Mouse (Mus musculus) hindlimb bud, embryonic 11.5 days (tissue): ENCODE data around the gene Rictor.

Experiments
- DNase-seq: peaks from one replicate; pipeline ENCODE4 v3.0.0-alpha.2; 2012; ENCODE audit warnings: low read depth, low spot score; ENCODE audit errors: extremely low spot score

Rictor gene

DNA sequence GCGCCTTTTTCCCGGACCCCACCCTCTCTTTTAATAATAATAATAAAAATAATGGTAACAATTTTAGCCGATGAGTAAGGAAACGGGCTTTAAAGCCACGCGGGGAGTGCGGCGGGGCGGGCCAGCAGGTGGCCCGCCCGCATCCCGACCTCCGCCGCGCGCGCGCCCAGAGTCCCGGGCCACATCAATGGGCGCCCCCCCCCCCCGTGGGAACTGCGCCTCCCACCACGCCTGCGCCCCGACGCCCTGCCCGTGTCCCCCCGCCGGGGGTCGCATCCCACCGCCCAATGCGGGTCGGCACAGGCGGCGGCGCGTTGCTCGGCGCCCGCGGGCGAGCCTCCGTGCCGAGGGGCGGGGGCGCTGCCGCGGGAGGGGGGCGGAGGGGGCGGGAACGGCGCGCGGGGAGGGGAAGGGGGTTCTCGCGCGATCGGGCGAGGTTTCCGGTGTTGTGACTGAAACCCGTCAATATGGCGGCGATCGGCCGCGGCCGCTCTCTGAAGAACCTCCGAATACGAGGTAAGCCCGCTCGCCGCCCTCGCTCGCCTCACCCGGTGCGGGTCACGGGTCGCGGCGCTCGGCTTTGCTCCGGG is at the start of gene Rictor:
Rictor (plus strand) TSS at position 444 of the 590 bp plus-strand sequence.
- DNase-seq, result no peak

DNA sequence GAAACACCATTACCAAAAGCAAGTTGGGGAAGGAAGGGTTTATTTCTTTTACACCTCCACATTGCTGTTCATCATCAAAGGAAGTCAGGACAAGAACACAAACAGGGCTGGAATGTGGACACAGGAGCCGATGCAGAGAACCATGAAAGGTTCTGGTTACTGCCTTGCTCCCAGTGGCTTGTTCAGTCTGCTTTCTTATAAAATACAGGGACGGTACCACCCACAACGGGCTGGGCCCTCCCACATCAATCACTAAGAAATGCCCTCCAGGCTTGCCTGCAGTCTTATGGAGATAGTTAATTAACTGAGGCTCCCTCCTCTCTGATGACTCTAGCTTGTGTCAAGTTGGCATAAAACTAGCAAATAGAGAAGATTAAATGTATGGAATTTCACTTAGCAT is 46.2 kb upstream of the Rictor start:
- no peak for DNase-seq

DNA sequence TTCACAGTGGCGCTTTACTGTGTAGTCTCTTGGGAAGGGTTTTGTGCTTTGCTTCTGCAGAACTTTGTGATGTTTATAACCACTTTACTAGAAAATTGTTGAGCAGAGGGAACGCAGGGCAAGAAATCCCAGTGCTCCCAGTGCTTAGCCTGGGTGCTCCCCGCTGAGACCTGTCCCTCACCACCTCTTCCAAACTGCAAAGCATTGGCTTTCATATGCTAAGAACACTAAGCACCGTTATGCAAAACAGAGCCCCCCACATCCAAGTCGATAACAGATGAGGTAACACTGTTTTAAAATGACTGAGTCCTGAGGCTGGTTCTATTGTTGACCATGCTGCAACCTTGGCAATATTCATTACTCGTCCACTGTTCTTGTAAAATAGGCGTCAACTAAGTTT is 44.2 kb upstream of the Rictor start:
- no peak for DNase-seq

DNA sequence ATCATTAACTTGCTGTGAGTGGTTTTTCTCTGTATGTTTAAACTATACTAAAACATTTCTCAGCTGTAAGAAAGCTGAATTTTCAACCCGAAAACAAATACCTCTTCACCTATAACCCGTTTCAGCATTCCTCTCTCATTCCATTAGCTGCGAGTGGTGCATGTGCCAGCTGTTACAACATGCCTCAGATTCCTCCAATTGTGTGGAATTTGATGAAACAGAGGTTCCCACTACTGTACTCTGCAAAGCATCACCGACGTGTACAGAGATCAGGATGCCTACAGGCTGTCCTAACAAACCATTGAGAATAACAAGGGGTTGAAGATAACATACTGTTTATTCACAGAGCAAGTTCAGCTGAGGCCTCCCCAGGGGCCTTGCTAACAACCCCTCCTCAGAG is 42.1 kb upstream of the Rictor start:
- DNase-seq, result no peak

DNA sequence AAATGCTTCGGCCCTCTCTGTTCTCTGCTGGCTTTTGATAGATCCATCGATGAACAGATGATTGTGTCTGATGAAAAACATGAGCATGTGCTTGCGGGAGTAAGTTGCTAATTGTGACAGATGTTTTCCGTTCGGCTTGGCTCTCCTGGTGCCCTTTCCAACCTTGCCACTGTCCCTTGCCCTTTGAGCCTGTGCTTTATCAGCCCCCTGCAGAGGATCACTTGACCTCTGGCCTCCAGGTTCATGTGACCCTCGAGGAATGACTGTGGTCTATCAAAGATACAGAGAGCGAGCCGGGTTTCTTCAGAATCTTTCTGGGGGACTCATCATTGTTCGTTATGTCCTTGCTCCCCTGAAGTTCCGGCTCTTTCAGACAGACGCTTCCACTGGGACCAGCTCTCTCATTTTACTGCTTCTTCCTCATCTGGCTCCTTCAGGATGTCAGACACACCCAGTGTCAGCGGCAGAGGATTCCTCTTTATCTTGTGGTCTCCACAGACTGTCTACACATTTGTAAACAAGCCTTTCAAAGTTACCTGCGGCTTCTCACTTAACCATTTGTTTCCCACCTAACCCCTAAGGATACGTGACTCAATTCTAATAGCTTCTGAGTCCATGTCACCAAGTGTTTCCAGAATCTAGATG is 39.3 kb upstream of the Rictor start:
- DNase-seq, result no peak

GRCm38 (mm10) chr15:6678479-6678878 is 29.7 kb upstream of the Rictor start:
- DNase-seq, result no peak

DNA sequence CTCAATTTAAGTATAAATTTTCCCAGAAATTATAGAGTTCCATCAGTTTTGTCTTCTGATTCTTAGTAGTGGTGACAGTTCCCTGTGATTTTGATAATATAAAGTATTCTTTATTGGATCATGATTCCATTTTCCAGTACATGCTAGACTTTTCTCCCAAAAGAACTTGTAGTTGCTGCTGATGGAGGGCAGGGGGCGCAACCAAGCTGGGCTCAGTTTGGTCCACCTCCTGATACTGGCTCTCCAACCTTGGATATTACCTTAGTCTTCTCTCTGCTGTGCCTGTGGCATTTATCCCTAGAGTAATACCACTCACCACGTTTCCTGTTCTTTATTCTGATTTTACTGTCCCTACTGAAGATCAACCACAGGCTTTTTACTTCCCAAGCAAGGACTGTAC is 6.0 kb upstream of the Rictor start:
- DNase-seq, result no peak

DNA sequence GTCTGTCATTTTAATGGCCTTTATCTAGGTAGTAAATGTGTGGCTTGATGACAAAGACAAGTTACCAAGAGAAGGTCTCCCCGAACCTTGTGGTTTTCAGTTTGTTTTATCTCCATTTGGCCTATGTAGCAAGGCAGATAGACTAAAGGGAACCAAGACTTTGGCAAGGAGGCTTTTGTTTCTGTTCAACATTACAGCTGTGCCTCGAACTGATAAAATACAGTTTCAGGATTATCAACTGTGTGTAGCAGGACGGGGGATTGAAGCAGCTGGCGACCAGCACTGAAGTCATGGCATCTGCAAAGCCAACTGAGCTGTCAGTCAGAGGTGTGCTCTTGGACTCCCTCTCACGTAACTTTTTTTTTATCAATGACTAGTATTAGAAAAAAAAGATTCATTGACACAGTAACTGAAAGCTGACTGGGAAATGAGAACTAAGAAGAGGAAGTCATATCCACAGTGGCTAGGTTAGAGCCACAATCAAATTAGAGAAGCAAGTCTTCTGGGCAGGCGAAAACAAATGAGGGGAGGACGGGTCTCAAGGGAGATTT is 2.8 kb upstream of the Rictor start:
- no peak for DNase-seq

- DNase-seq, result no peak
These were observed 636 bp upstream of the Rictor start for GRCm38 (mm10) chr15:6707551-6707935.

DNA sequence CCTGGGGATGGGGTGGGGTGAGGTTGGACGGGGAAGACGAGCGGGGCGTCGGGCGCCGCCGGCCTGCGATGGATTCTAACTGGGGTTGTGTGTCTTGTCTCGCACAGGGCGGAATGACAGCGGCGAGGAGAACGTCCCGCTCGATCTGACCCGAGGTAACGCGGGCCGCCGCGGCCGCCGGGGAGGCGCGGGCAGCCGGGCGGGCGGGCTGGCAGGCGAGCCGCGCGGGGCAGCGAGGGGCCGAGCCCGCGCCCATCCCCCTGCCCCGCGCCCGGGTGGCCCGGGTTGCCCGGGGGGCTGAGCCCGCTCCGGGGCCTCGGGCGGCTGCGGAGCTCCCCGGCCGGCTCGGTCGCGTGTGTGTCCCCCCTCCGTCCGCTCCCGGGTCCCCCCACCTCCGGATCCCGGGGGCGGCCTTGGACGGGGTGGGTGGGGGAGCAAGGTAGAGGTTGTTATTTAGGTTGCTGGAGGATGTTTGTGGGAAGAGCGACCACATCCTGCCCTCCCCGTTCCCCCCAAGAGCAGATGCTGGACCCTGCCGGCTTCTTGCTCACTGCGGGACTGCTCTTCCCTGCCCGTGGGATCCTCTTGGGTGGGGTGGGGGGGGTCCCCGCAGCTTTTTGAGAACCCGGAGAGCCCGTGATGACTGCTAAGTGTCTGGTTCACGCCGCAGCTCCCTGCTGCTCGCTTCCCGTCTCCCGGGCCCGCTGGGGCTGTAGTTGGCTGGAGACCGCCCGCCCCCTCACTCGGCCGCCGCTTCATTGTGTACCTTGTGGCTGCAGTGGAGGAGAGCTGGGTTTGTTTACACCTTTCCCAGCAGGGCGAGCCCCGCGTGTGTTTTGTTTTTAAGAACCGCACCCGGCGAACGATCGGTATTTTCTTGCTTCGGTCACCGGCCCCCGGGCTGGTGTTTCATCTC is 605 bp downstream of the Rictor start:
- no peak for DNase-seq

DNA sequence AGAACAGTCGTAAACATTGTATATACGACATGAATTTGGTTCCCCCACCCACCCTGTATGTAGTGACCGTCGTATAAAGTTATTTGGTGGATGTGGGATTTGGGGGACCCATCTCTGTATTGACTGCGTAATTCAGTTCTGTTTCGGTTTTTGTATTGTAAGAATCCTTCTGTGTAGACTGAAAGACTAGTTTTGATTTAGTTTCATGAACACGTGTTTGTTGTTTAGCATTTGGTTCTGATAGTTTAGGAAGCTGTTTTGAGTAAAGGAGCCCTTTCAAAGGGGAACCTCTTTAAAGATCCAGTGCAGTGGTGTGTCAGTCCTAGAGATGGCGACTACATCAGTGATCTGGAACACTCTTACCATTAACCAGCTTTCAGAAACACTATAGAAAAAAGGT is 1.4 kb downstream of the Rictor start:
- no peak for DNase-seq

DNA sequence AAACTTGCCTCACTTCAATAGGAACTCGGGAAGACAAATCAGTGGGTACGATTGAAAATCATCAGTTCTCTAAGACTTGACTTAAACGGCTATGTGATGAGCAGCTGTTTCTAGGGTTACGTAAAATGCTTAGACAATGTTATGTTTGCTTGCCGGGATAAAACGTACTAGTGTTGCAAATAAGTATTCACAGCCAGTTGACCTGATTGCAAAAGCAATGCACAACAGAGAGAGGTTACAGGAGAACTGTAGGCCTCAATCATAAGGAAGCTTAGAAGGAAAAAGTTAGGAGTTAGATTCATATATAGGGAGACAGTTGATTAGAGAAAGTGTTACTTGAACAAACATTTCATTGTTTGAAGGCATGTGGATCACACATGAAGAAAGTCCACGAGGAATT is 2.2 kb downstream of the Rictor start:
- DNase-seq, result no peak

GRCm38 (mm10) chr15:6711226-6711625 is 3.0 kb downstream of the Rictor start:
- no peak for DNase-seq

DNA sequence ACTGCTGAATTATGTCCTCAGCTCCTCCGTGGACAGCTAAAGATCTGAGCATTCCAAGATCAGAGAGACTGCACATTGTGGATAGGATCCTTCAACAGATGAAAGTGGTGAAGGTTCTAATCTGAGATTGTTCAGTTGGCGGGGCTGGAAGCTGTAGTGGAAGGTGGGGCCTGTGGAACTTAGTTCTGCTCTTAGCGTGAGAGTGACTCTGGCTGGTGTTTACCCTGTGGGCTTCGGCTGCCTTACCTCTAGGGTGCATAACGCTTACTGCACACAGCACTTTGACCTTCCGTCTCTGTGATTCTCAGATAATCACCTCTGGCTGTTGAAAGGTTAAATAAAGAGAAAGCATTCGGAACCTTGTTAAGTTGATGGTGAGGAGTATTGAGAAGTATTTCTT is 6.6 kb downstream of the Rictor start:
- no peak for DNase-seq

DNA sequence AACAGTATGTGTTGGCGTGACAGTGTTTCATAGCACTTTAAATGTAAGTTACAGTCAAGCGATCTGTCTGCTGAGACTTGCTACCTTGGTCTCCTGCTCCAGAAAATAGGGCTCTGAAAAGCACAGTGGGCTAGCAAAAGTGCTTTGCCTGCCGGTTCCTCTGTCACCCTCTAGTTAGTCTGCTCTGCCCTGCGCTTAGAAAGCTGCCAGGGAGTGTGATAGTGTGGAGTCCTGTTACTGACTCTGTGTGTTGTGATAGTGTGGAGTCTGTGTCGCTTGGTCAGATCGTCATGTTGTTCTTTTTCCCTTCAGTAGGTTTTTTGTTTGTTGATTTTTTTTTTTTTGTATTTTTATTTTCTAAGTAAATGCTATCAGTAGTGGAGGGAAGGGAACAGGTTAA is 7.1 kb downstream of the Rictor start:
- no peak for DNase-seq

DNA sequence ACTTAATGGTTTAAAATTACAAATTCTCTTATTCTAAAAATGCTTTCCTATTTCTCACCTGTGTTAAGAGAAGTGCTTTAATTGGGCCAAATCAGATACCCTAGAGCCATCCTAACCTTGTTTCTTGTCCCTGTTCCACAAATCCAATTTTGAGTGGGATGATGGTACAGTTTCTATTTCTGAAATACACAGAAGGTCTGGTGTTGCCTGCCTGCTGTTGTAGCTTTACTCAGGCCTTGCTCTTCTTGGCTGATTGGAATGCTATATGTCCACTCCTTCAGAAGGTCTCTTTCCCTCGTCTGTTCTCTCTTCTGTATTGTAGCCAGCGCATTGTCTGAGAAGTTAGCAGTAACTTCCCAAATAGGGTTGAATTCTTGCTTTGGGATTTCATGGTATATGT is 13.2 kb downstream of the Rictor start:
- no peak for DNase-seq

DNA sequence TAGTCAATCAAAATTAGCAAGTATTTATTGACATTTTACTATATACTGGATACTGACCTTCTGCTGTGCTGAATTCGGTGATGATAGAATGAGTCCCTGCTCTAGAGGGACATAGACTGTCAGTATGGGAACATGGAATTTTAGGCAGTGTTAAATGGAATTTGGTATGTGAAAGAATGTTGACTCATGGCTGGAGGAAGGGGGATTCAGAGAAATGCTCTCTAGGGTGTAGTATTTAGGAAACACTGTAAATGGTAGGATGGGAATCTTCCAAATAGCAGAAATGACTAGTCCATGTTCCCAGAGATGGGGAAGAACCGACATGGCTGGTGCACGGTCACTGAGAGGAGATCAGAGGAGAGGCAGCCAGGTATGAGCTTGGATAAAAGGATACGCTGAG is 13.6 kb downstream of the Rictor start:
- DNase-seq, result no peak

GRCm38 (mm10) chr15:6722405-6723176 is 14.4 kb downstream of the Rictor start:
- no peak for DNase-seq

DNA sequence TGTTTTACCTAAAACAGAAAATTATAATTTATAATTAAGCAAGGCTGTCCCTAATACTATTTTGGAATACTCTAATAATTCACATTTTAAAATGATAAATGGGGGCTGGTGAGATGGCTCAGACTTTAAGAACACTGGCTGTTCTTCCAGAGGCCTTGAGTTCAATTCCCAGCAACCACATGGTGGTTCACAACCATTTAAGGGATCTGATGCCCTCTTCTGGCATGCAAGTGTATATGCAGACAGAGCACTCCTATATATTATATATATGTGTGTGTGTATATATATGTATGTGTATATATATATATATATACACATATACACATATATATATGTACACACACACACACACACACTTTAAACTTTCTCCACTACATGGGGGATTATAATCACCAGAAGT is 15.2 kb downstream of the Rictor start:
- no peak for DNase-seq

GRCm38 (mm10) chr15:6724442-6724841 is 16.3 kb downstream of the Rictor start:
- DNase-seq, result no peak
